Mouse (Mus musculus): ENCODE measurements around the gene Hyal2.
"Not testable (repeated sequence)": the region's sequence is repeated elsewhere in the genome, so short reads cannot be mapped to it uniquely, and the experiment has no call there.

The Hyal2 gene

DNA sequence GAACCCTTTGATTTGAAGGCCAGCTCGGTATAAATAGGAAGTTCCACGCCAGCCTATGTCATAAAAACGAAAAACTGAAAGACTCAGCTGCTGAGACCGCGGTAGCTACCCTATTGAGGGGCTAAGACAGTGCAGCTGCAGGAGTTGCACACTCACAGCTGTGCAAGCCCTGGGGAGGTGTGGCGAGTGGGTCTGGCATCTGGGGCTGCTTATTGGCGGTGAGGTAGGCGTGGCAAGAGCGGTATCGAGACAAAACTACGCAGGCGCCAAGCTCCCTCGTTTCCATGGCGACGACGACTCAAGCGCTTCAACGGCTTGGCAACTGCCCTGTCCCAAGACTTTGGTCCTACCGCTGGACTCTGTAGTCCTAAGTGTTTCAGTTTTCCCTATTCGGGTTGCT, 20.7 kb upstream of the Hyal2 start, which contains the start of gene Zmynd10:
Zmynd10 (plus strand) TSS at position 273 of the 400 bp plus-strand sequence.
- DNase-seq = peak; percentile 88 to 91

DNA sequence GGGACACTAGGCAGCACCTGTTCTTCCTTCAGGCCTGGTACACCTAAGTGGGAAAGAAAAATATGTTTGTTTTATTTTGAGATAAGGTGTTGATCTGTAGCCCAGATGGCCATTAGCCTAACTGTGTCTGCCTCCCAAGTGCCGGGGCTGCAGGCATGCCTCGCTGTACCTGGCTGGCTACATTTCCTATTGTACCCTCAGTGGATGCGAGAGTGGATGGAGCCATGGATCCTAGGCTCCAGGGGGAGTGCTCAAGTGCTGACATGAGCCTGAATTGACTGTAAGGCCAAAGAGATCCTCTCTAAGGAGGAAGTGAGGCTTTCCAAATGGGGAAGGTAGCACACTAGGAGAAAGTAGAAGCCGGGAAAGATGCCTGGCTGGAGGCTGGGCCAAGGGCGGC, 19.8 kb upstream of the Hyal2 start:
- DNase-seq = no peak

DNA sequence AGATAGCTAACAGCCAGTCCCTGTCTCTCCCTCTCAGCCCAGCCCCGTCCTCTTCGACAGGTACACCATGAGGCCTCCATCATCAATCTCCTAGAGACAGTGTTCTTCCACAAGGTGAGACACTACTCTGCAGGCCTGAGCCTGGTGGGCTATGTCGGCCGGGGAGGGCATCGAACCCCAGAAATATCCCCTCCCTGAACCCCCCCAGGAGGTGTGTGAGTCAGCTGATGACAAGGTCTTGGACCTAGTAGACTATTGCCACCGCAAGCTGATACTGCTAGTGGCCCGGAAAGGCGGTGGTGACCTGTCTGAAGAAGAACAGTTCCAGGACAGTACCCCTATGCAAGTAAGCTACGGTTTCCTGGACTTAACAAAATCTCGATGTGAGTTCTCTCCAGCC, 18.9 kb upstream of the Hyal2 start:
- DNase-seq = no peak

DNA sequence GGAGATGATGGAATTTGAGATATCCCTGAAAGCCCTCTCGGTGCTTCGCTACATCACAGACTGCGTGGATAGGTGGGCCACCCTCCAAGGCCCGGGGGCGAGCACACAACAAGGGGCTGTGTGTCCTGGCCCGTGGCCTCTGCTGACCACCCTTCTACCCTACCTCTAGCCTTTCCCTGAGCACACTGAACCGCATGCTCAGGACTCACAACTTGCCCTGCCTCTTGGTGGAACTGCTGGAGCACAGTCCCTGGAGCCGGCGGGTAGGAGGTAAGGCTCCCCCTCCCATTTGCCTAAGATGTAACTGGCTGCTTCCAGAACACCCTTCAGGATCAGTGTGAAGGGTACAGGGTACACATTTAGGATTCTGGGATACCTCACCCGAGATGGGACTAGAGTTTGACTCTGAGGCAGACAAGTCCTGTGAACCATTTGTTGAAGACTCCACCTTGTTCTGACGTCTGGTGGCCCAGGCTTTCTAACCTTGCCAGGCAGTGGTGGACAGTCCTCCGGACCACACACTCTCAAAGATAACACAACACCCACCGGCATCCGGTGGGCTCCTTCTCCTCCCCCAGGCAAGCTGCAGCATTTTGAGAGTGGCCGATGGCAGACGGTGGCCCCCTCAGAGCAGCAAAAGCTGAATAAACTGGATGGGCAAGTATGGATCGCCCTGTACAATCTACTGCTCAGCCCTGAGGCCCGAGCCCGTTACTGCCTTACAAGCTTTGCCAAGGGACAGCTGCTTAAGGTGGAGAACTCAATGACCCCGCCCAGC, 18.3 kb upstream of the Hyal2 start:
- no peak for DNase-seq

DNA sequence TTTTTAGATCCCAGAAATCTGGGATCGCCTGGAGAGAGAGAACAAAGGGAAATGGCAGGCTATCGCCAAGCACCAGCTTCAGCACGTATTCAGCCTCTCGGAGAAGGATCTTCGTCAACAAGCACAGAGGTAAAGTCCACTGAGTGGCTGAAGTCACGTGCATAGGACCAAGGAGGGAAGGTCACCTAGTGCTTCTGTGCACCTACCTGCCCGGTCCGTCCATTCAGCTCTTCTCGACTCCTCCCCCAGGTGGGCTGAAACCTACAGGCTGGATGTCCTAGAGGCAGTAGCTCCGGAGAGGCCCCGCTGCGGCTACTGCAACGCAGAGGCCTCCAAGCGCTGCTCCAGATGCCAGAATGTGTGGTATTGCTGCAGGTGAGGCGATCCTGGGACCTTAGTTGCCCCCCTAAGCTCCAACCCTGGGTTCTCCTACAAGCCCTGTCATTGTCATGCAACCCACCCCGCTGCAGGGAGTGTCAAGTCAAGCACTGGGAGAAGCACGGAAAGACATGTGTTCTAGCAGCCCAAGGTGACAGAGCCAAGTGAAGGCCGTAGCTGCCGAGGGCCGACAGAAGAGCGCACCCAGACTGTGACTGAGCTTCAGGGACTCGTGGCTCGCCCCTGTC, 17.1 kb upstream of the Hyal2 start:
- no peak for DNase-seq

DNA sequence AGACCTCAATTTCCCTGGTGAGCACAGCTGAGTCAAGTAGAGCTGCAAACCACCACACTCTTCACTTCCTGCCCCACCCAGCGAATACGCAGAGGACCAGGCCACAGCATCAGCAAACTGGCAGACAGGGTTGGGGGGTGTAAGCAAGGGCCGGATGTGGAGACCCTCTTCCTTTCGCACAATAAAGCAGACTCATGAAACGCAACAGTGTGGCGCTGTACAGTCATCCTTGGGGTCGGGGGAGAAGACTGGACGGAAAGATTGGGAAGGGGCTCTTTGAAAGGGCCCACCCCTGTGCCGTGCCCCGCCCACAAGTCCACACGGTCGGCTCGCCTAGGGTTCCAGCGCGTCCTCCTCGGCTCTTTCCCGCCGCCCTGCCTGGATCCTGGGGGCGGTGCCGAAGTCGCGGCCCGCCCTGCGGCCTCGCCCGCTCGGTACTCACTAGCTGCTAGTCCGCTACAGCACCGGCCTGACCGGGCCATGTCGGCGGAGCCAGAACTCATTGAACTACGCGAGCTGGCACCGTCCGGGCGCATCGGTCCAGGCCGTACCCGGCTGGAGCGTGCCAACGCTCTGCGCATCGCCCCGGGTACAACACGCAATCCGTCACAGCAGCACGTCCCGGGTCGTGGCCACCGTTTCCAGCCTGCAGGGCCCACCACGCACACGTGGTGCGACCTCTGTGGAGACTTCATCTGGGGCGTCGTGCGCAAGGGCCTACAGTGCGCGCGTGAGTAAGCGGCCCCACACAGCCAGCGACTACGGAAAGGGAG, 16.4 kb upstream of the Hyal2 start, which contains the start of gene Rassf1:
Rassf1 (plus strand) TSS at position 439 of the 773 bp plus-strand sequence.
- DNase-seq = peak; percentile 72 to 84

DNA sequence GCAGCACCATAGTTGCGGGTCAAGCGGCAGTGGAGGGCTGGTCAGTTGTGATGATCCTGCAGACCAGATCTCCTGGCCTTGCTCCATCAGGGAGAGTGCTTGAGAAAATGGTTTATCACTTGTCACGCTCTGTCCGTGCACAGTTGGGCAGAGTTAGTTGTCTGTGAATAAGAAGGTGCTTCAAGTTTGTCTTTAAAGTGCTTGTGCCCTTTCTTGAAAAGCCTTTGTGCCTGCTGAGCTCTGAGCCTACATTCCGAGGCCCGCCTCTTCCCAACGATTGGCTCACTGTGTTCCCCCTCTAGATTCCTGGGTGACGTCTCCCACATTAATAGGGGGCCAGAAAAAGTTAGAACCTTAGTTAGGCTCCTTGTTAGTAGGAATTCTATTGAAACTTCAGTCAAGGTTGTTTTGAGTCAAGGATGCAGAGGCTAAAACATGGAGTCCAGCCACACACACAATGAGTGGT, 15.8 kb upstream of the Hyal2 start:
- DNase-seq = no peak

DNA sequence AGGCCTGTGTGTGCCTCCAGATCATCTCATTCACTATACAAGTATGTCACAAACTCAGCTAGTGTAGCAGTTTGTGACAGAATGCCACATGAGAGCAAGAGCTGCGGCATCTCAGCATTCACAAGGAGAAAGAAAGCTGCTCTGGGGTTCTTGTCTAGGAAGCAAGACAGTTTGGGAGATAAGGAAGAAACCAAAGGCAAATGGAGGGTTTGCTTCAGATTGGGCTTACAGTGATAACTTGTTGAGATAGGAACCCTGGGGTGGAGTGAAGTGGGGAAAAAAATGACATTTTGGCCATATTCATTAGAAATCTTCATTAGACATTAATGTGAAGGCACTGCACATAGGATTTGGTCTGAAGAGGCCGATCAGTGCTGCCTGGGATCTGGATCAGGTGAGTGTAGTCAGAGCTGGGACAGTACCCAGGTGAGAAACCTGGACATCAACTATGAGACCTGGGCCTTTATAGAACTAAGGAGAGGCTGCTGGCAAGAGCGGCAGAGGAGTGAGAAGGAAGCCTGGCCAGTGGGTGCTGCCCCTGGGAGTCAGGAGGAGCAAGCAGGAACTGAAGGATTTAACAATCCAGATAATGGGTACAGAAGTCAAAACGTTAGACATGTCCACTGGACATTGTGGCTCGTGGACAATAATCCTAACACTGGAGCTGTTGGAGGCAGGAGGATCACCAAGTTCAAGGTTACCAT, 14.9 kb upstream of the Hyal2 start:
- DNase-seq = no peak

DNA sequence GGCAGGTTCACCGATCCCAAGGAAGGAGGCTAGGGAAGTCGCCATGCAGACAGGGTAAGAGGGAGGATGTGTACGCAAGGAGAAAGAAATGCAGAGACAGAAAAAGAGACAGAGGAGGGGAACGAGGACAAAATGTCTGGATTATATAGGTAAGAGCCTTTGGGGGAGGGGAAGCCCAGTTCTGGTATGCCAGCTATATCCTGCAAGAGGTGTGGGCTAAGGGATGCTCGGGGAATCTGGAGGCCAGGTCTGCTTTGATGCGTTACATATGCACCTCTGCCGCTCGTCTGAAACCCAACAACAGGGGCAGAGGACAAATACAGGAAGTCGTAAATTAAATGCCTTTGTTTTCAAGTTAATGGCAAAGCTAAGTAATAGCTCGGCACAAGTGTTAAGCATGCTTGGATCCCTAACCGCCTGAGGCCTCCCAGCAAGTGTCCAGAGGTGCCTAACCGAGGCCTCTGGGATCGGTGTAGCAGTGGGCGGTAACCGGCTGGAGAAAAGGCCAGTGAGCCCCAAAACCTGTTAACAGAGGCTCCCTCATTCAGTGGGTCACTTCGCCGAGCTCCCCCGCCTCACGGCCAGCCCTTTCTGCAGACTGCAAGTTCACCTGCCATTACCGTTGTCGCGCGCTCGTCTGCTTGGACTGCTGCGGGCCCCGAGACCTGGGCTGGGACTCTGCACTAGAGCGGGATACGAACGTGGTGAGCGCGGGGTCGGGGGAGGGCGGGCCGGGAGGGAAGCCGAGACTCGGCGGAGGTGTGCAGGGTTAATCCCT, 14.0 kb upstream of the Hyal2 start:
- peak; percentile 63 to 70 for DNase-seq

DNA sequence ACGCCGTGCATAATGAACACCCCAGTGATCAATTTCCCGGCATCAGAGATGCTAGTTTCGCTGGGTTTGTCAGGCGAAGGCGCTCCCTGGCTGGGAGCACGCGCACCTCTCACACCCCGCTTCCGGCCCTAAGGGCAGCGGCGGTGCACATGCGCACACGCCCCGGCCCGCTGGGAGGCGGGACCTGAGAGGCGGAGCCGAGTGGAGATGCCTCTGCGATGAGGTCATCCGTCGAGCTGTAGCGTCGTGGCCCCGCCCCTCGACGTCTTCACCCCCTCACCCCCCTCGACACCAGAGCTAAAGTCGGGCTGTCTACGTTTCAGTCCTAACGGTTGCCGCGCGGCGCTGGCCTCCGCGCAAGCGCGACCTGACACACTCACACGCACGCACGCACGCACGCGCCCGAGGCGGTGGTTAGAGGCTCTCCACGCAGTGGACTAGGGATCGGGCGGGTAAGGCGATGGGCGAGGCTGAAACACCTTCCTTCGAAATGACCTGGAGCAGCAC, 13.4 kb upstream of the Hyal2 start:
- peak; percentile 93 to 95 for DNase-seq

DNA sequence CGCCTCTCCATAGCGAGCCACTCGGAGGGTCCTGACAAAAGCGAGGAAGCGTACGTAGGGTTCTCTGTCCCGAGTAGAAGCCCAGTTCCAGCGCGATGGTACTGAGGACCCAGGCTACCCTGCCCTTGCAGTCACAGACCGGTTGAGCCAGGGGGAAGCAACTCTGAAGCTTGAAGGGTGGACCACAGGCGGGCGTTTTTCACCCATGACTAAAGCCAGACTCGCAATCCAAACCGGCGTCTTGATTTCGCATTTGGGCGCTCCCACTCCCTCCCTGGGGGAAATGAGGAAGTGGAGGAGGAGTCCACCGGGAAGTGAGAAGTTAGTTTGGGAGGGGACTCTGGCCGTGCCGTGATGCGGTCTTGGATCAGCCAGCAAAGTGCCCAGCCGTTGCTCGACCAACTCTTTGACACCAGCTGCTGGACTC, 12.7 kb upstream of the Hyal2 start:
- DNase-seq = no peak

DNA sequence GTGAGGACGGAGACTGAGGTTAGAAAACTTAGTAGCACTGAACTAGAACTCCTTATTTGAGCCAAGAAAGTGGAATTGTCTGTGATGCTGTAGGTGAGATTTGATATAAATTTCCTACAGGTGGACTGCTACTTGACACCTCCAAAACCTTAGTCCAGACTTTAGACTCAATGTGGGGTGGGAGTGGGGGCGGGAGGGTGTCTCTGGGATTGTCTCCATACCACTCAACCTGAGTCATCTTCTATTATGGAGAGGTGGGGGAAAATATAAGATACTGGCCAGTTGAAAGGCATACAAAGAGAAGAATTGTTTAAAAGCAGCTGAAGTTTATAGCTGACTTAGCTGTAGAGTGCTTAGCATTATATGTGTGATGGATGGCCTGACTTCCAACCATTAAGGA, 12.0 kb upstream of the Hyal2 start:
- no peak for DNase-seq

DNA sequence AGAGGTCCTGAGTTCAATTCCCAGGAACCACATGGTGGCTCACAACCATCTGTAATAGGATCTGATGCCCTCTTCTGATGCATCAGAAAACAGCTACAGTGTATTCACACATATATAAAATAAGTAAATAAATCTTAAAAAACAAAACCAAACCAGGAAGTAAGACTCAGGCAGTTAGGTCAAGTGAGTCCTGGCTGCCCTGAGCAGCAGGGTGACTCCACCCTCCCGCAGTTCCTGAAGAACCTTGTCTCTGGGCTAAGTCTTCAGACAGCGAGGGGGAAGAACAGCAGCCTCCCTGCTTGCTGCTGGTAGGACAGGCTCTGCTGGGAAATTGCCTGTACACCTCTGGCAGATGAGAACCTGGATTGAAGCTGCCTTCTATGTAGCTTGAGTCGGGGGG, 11.4 kb upstream of the Hyal2 start:
- DNase-seq = no peak

DNA sequence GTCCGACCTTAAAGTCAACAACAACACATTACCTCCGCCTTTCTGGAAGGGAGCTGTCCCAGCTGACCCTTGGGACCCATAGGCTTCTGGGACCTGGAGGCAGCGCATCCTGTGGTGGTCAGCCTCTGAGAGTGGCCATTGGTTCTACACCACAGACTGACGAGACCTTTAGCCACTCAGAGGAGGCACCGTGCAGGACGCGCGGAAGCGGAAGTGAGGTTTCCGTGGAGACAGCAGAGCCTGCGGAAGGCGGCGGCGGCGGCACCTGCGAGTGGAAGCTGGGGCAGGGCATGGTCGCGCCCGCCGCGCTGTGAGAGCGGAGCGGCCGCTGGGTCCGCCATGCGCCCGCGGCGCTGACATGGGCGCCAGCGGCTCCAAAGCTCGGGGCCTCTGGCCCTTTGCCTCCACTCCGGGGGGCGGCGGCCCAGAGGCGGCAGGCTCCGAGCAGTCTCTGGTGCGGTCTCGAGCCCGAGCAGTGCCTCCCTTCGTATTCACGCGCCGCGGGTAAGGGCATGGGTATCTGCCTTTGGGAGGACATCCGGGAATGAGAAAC, 4.6 kb upstream of the Hyal2 start, which contains the start of gene Tusc2:
Tusc2 (plus strand) TSS at position 227 of the 553 bp plus-strand sequence.
- DNase-seq = peak; percentile 91 to 92

DNA sequence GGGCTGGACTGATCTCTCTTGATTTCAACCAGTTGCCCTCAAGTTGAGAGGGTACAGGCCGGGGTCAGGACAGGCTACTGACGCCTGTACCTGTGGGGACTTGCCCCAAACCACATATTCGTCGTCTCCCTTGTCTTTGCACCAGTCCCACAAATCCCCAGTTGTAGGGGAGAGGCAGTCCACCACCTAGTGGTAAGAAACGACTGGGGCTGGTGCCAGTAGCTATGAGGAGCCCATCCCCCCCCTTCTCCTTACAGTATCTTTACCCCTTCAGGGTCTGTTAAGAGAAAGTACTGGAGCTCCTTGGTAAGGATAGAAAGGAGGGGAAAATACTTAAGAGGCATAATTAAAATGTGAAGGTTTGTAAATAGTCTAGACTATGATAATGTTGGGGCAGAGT, 2.2 kb upstream of the Hyal2 start:
- DNase-seq = not testable (repeated sequence)

DNA sequence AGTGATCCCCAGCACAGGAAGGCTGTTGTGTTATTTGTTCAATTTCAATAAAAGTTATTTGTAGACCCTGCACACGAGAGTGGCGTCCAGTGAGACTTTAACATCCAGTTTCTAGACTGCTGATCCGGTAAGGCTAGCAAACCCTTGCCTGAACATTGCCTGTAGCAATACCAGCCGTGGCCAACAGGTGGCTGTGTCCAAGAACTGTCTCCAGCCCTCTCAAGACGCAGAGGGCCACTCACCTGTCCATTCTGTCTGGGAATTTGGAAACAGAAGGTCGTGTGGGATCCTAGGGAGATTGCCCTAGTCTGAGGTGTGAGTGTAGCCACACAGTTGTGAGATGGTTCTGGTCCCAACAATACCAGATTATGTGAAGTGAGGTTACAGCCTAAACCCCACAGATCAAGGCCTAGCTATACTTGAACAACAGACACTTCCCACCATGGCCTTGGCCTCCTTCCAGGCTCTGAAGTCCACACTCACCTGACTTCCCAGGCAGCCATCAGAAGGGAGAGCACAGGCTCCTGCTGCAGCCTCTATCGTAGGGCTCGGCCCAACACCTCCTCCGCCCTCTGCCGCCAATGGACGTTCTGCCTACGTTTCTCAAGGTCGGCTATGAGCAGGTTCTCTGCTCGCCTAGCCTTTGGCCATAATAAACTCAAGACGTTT, 1.6 kb upstream of the Hyal2 start:
- no peak for DNase-seq

DNA sequence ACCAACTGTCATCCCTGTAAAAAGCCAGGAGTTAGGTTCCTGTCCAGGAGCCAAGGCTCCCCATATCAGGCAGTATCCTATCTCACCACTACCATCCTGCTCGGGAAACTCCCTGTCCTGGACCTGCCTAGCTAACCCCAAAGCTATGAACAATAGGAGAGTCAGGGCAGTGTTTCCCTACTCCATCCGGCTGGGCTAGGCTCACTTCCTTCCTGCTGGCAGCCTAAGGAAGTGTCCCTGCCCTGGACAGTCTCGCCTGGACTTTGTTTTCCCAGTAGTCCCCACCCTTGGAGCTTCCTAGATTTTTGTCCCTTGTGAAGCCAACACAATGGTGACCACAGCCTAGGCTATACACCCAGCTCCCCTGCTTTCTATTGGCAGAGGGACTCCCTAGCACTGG, 890 bp upstream of the Hyal2 start:
- no peak for DNase-seq

DNA sequence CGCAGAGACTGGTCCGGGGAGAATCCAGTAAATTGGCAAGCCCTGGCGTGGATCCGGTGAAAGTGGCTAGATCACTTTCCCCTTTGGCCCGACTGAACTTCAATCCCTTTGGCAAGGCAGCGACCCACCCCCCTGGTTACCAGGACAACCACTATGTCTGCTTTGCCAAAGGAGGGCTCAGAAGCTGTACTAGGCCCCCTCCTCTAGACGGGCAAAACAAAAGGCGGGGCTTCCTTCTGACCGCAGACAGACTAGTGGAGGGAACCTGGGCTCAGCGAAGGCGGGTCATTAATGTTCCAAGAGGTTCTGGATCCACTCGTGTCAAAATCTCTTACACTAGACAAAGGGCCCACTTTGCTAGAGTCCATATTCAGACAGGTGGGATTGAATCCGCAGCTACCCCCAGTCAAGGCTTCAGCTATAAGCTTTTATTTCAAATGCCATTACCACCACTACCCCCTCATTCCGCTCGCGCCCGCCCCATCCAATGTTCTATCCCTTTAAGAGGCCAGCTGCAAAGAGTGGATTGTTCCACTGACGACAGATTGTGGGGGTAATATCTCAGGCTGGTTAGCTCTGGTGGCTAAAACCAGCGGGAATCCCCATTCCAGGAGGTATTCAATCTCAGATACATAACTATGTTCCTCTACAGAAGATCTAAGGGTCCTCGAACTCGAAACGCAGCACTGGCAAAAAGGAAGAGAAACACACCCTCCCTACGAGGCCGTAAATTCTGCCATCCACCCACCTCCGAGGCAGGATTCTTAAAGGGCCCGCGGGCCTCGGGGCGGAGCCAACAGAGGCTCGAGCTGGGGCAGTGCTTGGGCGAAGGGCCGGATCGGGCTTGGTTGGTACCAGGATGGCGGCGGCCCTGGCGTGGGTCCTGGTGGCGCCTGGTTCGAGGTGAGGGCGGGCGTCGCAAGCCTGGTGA, 851 bp downstream of the Hyal2 start:
- DNase-seq = peak; percentile 66 to 78

DNA sequence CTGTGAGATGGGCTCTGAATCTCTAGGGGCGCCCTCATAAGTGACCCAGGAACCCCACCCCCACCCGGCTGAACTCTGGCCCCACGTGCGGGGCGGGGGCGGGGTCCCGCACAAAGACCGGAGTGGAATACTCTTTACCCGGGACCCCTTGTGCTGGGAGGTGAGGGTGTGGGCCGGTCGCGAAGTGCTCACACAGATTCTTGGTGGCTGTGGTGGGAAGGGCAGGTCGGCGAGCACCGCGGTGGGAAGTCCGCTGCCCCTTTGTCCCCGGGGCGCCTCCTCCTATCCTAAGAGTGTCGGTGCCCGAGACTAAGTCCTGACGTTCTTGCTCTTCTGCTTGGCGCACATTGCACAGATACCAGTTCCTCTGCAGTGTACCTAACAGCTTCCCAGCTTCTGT, 1.5 kb downstream of the Hyal2 start:
- DNase-seq = no peak

DNA sequence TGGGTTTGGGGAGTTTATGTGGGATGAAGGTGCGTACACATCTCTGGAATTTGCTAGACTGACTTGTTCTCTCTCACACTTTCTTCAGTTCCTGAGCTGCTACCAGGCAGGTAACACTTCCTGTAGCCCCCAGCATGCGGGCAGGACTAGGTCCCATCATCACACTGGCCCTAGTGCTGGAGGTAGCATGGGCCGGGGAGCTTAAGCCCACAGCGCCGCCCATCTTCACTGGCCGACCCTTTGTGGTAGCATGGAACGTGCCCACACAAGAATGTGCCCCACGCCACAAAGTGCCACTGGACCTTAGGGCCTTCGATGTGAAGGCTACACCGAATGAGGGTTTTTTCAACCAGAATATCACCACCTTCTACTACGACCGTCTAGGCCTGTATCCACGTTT, 2.3 kb downstream of the Hyal2 start:
- DNase-seq = no peak
